Mouse (Mus musculus) hindbrain, embryonic 13.5 days (tissue): ENCODE data around the gene Camkmt. TPM values are rescaled to one million over a fixed set of nuclear protein-coding genes. Genes with fewer than 3 reads are reported as not detected.

Experiments used
- ATAC-seq: fragments of 200-750 bp; cut with Nextera tagmentation; 2 replicates; pipeline ENCODE4 v1.8.0; 2017; ENCODE audit warnings: moderate TSS enrichment; ENCODE audit not compliant: low FRiP score
- H3K27ac ChIP-seq: fragments of 300-500 bp; sonication (generic); 2 replicates; pipeline ENCODE4 v1.5.1; 2015; ENCODE audit warnings: inconsistent platforms, mild to moderate bottlenecking, moderate library complexity
- H3K27me3 ChIP-seq: fragments of 300-500 bp; sonication (generic); 2 replicates; pipeline ENCODE4 v1.6.1; 2015; ENCODE audit warnings: mild to moderate bottlenecking, inconsistent platforms
- H3K36me3 ChIP-seq: fragments of 300-500 bp; sonication (generic); 2 replicates; pipeline ENCODE4 v1.6.1; 2015; ENCODE audit warnings: mild to moderate bottlenecking, inconsistent platforms
- H3K4me1 ChIP-seq: fragments of 300-500 bp; sonication (generic); replicated peaks from 2 replicates; pipeline ENCODE4 v1.6.1; 2015; ENCODE audit warnings: inconsistent platforms
- H3K4me2 ChIP-seq: fragments of 300-500 bp; sonication (generic); 2 replicates; pipeline ENCODE4 v1.6.1; 2015; ENCODE audit warnings: inconsistent platforms, mild to moderate bottlenecking, moderate library complexity
- H3K4me3 ChIP-seq: fragments of 300-500 bp; sonication (generic); 2 replicates; pipeline ENCODE4 v1.5.1; 2015; ENCODE audit warnings: mild to moderate bottlenecking, inconsistent platforms
- H3K9ac ChIP-seq: fragments of 300-500 bp; sonication (generic); 2 replicates; pipeline ENCODE4 v1.6.1; 2015; ENCODE audit warnings: mild to moderate bottlenecking, inconsistent platforms
- H3K9me3 ChIP-seq: fragments of 300-500 bp; sonication (generic); 2 replicates; pipeline ENCODE4 v1.6.1; 2016; ENCODE audit warnings: inconsistent platforms
- WGBS: fragments of 180-500 bp; shearing (Covaris S2); methylation state at CpG from one replicate; pipeline ENCODE4 v1.1.7; 2015; 5-methylcytosine and 5-hydroxymethylcytosine counted together
- polyA plus RNA-seq: library from polyadenylated mRNA; unstranded; fragments of >200 nt; fragmentation: Nextera tagmentation; extraction: Ambion mirVana; gene quantifications from 2 replicates; pipeline ENCODE4 v1.2.1, GENCODE M21; 2015

Gene Camkmt
- polyA plus RNA-seq, 1 experiment from 2014 or later: 18.3 TPM

- Histone ChIP-seq H3K9ac (no peak overlapping the region), H3K27ac (no peak overlapping the region), H3K27me3 (peaks cover 99% of the 10 kb centered on the region), H3K4me3 (no peak overlapping the region), H3K4me2 (no peak overlapping the region), H3K4me1 (peaks cover 15% of the 10 kb centered on the region; the same call in 1 of the 2 replicates), H3K9me3 (no peaks in the 10 kb centered on the region), H3K36me3 (no peaks in the 10 kb centered on the region)
- WGBS: 58% methylated on average over 8 of the region's 8 CpGs
- no peak for ATAC-seq
Observed at GRCm38 (mm10) chr17:85484015-85484414, 393.7 kb downstream of the Camkmt start.

- WGBS: 36% methylated on average over 5 of the region's 5 CpGs
- ATAC-seq: no peak
- peaks cover 15% of the 10 kb centered on the region; the same call in 1 of the 2 replicates for H3K4me1 ChIP-seq
Observed at GRCm38 (mm10) chr17:85484526-85484925, 394.2 kb downstream of the Camkmt start.

GRCm38 (mm10) chr17:85485065-85485945 lies 395.0 kb downstream of the Camkmt start:
- 1% methylated on average over 30 of the region's 30 CpGs for WGBS
- H3K9me3 ChIP-seq: no peaks in the 10 kb centered on the region
- ATAC-seq: no peak
- H3K4me3 ChIP-seq: no peak overlapping the region
- H3K4me1 ChIP-seq: peaks cover 15% of the 10 kb centered on the region; the same call in 1 of the 2 replicates
- H3K27ac ChIP-seq: no peak overlapping the region
- no peak overlapping the region for H3K9ac ChIP-seq
- no peaks in the 10 kb centered on the region for H3K36me3 ChIP-seq
- H3K27me3 ChIP-seq: peaks cover 99% of the 10 kb centered on the region
- H3K4me2 ChIP-seq: no peak overlapping the region

More at GRCm38 (mm10) chr17:85484526-85484925, 394.2 kb downstream of the Camkmt start:
- Histone ChIP-seq H3K4me2 (no peak overlapping the region), H3K27me3 (peaks cover 99% of the 10 kb centered on the region), H3K4me3 (no peak overlapping the region), H3K9ac (no peak overlapping the region), H3K36me3 (no peaks in the 10 kb centered on the region), H3K9me3 (no peaks in the 10 kb centered on the region), H3K27ac (no peak overlapping the region)

- no peak overlapping the region for H3K4me3 ChIP-seq
- no peak for ATAC-seq
- H3K9ac ChIP-seq: no peak overlapping the region
Observed at GRCm38 (mm10) chr17:85485946-85486533, 395.7 kb downstream of the Camkmt start.

GRCm38 (mm10) chr17:85486585-85487480 lies 396.5 kb downstream of the Camkmt start:
- Histone ChIP-seq H3K9ac (no peak overlapping the region), H3K27ac (no peak overlapping the region), H3K4me2 (no peak overlapping the region), H3K4me1 (peaks cover 15% of the 10 kb centered on the region; the same call in 1 of the 2 replicates), H3K4me3 (no peak overlapping the region), H3K27me3 (peaks cover 99% of the 10 kb centered on the region), H3K36me3 (no peaks in the 10 kb centered on the region), H3K9me3 (no peaks in the 10 kb centered on the region)
- ATAC-seq: no peak
- WGBS: under 1% methylated on average over 52 of the region's 52 CpGs

More at GRCm38 (mm10) chr17:85485946-85486533, 395.7 kb downstream of the Camkmt start:
- Histone ChIP-seq H3K27me3 (peaks cover 99% of the 10 kb centered on the region), H3K4me2 (no peak overlapping the region), H3K4me1 (peaks cover 15% of the 10 kb centered on the region; the same call in 1 of the 2 replicates), H3K27ac (no peak overlapping the region), H3K9me3 (no peaks in the 10 kb centered on the region), H3K36me3 (no peaks in the 10 kb centered on the region)
- under 1% methylated on average over 14 of the region's 14 CpGs for WGBS

GRCm38 (mm10) chr17:85487531-85487930 lies 397.2 kb downstream of the Camkmt start:
- WGBS: 17% methylated on average over 3 of the region's 3 CpGs
- no peak overlapping the region for H3K9ac ChIP-seq
- H3K27ac ChIP-seq: no peak overlapping the region
- H3K36me3 ChIP-seq: no peaks in the 10 kb centered on the region
- peaks cover 15% of the 10 kb centered on the region; the same call in 1 of the 2 replicates for H3K4me1 ChIP-seq
- H3K27me3 ChIP-seq: peaks cover 98% of the 10 kb centered on the region
- no peak for ATAC-seq
- H3K9me3 ChIP-seq: no peaks in the 10 kb centered on the region
- no peak overlapping the region for H3K4me3 ChIP-seq
- H3K4me2 ChIP-seq: no peak overlapping the region

GRCm38 (mm10) chr17:85488601-85489487 lies 398.5 kb downstream of the Camkmt start:
- WGBS: 2% methylated on average over 14 of the region's 14 CpGs
- no peak overlapping the region for H3K9ac ChIP-seq
- no peak overlapping the region for H3K27ac ChIP-seq
- H3K9me3 ChIP-seq: no peaks in the 10 kb centered on the region
- no peak overlapping the region for H3K4me2 ChIP-seq
- H3K27me3 ChIP-seq: peaks cover 98% of the 10 kb centered on the region
- no peaks in the 10 kb centered on the region for H3K36me3 ChIP-seq
- no peak overlapping the region for H3K4me3 ChIP-seq
- peaks cover 15% of the 10 kb centered on the region; the same call in 1 of the 2 replicates for H3K4me1 ChIP-seq
- no peak for ATAC-seq

GRCm38 (mm10) chr17:85489488-85489980 lies 399.2 kb downstream of the Camkmt start:
- no peak overlapping the region for H3K4me2 ChIP-seq
- no peak for ATAC-seq
- peaks cover 15% of the 10 kb centered on the region; the same call in 1 of the 2 replicates for H3K4me1 ChIP-seq
- H3K36me3 ChIP-seq: no peaks in the 10 kb centered on the region
- H3K4me3 ChIP-seq: no peak overlapping the region
- peaks cover 97% of the 10 kb centered on the region for H3K27me3 ChIP-seq
- H3K27ac ChIP-seq: no peak overlapping the region
- H3K9me3 ChIP-seq: no peaks in the 10 kb centered on the region
- H3K9ac ChIP-seq: no peak overlapping the region
- WGBS: 4% methylated on average over 10 of the region's 10 CpGs

- Histone ChIP-seq H3K4me1 (peaks cover 4% of the 10 kb centered on the region; the same call in 1 of the 2 replicates), H3K9me3 (peaks cover 7% of the 10 kb centered on the region), H3K4me3 (no peak overlapping the region), H3K27ac (no peak overlapping the region), H3K9ac (no peak overlapping the region), H3K36me3 (no peaks in the 10 kb centered on the region), H3K27me3 (peaks cover 85% of the 10 kb centered on the region), H3K4me2 (no peak overlapping the region)
- ATAC-seq: no peak
- WGBS: 79% methylated on average over 3 of the region's 3 CpGs
Observed at GRCm38 (mm10) chr17:85491491-85491890, 401.1 kb downstream of the Camkmt start.

GRCm38 (mm10) chr17:85493521-85493920 lies 403.2 kb downstream of the Camkmt start:
- Histone ChIP-seq H3K9ac (no peak overlapping the region), H3K27ac (no peak overlapping the region), H3K36me3 (no peaks in the 10 kb centered on the region), H3K4me3 (no peak overlapping the region), H3K4me1 (no peaks in the 10 kb centered on the region), H3K4me2 (no peak overlapping the region), H3K9me3 (peaks cover 11% of the 10 kb centered on the region), H3K27me3 (peaks cover 66% of the 10 kb centered on the region)
- WGBS: 77% methylated on average over 4 of the region's 4 CpGs
- ATAC-seq: no peak
